Mouse (Mus musculus): ENCODE measurements around the gene Lgals12. TPM values are rescaled to one million over a fixed set of nuclear protein-coding genes. Genes with fewer than 3 reads are reported as not detected.

Gene Lgals12
- polyA plus RNA-seq, 1 experiment from 2014 or later, result 1.5 TPM

Other genes with a start within 250 kb of the Lgals12 start
- gene Spindoc, start 224.2 kb downstream of the Lgals12 start, polyA plus RNA-seq (2014; fragmentation: Nextera tagmentation; extraction: Ambion mirVana), result 25.2 and 29.9 TPM in 2 replicates
- gene 2700081O15Rik, start 189.6 kb downstream of the Lgals12 start, polyA plus RNA-seq (2014; fragmentation: Nextera tagmentation; extraction: Ambion mirVana), result 13.8 TPM in 2 replicates
- 126 and 130 TPM in 2 replicates for gene Rtn3, start 123.9 kb downstream of the Lgals12 start, polyA plus RNA-seq (2014; fragmentation: Nextera tagmentation; extraction: Ambion mirVana)
- gene Atl3, start 113.2 kb downstream of the Lgals12 start, polyA plus RNA-seq (2014; fragmentation: Nextera tagmentation; extraction: Ambion mirVana), result 18.6 and 21.0 TPM in 2 replicates
- 7.6 and 8.1 TPM in 2 replicates for gene Pla2g16, start 49.7 kb downstream of the Lgals12 start, polyA plus RNA-seq (2014; fragmentation: Nextera tagmentation; extraction: Ambion mirVana)
- gene Hrasls5, start 5.3 kb upstream of the Lgals12 start, polyA plus RNA-seq (2014; fragmentation: Nextera tagmentation; extraction: Ambion mirVana), result not detected in 2 replicates
- gene Slc22a19, start 104.1 kb upstream of the Lgals12 start, polyA plus RNA-seq (2014; fragmentation: Nextera tagmentation; extraction: Ambion mirVana), result not detected in 2 replicates
- not detected in 2 replicates for gene Slc22a26, start 195.5 kb upstream of the Lgals12 start, polyA plus RNA-seq (2014; fragmentation: Nextera tagmentation; extraction: Ambion mirVana)

Measured in stomach, embryonic 14.5 days (tissue).